Mouse (Mus musculus): Measurements from ENCODE around the gene Gm21969. TPM values are rescaled to one million over a fixed set of nuclear protein-coding genes. Genes with fewer than 3 reads are reported as not detected.

Gm21969 gene
- total RNA-seq, 2 experiments from 2014 or later = not detected

- no peak for ATAC-seq (replicated peaks; ENCODE audit: low FRiP score, low TSS enrichment, poor library complexity, severe bottlenecking)
Observed at GRCm38 (mm10) chr4:139705986-139706385, 103.0 kb downstream of the Gm21969 start.

GRCm38 (mm10) chr4:139710467-139711334, 107.7 kb downstream of the Gm21969 start:
- no peak for ATAC-seq (replicated peaks; ENCODE audit: low FRiP score, low TSS enrichment, poor library complexity, severe bottlenecking)

Other genes starting within 250 kb of the Gm21969 start
- gene Iffo2, start 72.6 kb upstream of the Gm21969 start, total RNA-seq (2014; fragmentation: Nextera tagmentation) = 0.35 and 0.37 TPM in 2 replicates
- gene Iffo2, start 72.6 kb upstream of the Gm21969 start, total RNA-seq (2017) = 0.23 and 0.34 TPM in 2 replicates
- gene Aldh4a1, start 19.7 kb downstream of the Gm21969 start, total RNA-seq (2014; fragmentation: Nextera tagmentation) = 8.0 and 13.2 TPM in 2 replicates
- gene Aldh4a1, start 19.7 kb downstream of the Gm21969 start, total RNA-seq (2017) = 9.9 and 13.3 TPM in 2 replicates
- gene Tas1r2, start 50.4 kb downstream of the Gm21969 start, total RNA-seq (2014; fragmentation: Nextera tagmentation) = not detected in 2 replicates
- not detected in 2 replicates for gene Tas1r2, start 50.4 kb downstream of the Gm21969 start, total RNA-seq (2017)
- not detected in 2 replicates for gene Pax7, start 230.3 kb downstream of the Gm21969 start, total RNA-seq (2014; fragmentation: Nextera tagmentation)
- gene Pax7, start 230.3 kb downstream of the Gm21969 start, total RNA-seq (2017) = not detected in 2 replicates